Mouse (Mus musculus): ENCODE measurements around the gene Bcl9l. TPM values are rescaled to one million over a fixed set of nuclear protein-coding genes. Genes with fewer than 3 reads are reported as not detected.

Bcl9l gene
- polyA plus RNA-seq, 1 experiment from 2014 or later: 4.8 TPM

DNA sequence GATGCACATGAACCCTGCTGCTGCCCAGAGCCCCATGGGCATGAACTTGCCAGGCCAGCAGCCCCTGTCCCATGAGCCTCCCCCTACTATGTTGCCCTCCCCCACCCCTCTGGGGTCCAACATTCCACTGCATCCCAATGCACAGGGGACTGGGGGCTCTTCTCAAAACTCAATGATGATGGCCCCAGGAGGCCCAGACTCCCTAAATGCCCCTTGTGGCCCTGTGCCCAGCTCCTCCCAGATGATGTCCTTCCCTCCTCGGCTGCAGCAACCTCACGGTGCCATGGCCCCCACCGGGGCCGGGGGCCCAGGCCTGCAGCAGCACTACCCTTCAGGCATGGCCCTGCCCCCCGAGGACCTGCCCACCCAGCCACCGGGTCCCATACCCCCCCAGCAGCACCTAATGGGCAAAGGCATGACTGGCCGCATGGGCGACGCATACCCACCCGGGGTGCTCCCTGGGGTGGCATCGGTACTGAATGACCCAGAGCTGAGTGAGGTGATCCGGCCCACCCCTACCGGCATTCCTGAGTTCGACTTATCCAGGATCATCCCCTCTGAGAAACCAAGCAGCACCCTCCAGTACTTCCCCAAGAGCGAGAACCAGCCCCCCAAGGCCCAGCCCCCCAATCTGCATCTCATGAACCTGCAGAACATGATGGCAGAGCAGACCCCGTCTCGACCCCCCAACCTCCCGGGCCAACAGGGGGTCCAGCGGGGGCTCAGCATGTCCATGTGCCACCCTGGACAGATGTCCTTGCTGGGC, 26.3 kb downstream of the Bcl9l start:
- WGBS: 86% methylated on average over 19 of the region's 19 CpGs
- no peak overlapping the region for H3K9ac ChIP-seq (ENCODE audit: low read depth, low read length)

DNA sequence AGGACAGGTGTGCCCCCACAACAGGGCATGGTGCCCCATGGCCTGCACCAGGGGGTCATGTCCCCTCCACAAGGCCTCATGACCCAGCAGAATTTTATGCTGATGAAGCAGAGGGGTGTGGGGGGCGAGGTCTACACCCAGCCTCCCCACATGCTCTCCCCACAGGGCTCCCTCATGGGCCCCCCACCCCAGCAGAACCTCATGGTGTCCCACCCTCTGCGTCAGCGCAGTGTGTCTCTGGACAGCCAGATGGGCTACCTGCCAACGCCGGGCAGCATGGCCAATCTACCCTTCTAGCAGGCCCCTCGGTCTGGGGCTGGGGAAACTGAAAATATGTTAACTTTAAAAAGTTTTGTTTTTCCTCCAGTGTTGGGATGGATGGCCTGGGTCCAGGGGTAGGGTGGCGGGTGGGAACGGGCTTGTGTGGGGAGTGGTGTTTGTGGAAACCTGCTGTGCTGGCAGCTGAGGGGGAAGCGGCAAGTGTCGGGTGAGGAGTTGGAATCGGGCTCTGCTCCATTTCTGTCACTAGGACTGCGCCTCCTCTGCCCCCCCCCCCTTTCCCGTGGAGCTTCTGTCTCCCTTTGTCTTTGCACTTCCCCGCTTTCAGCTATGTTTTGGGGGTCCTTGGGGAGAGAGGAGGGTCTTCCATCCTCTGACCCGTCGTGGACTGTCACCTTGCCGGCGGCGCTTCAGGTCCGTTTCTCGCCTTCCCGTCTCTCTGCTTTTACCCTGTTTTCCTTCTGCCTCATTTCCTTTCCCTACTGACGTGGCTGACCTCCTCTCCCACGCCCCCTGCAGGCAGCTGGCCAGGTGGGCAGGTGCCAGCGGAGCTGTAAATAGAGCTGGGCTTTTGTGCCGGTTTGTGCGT, 27.1 kb downstream of the Bcl9l start:
- H3K36me3 ChIP-seq (ENCODE audit: control insufficient read depth, insufficient read depth): peaks cover 45% of the 10 kb centered on the region
- peak overlapping the region; percentile 69 for H3K4me2 ChIP-seq (replicated peaks; ENCODE audit: low read depth)
- peak; percentile 85 for TF ChIP-seq CTCF (IDR thresholded peaks at IDR 0.05; ENCODE audit: low read depth)
- no peaks in the 10 kb centered on the region for H3K9me3 ChIP-seq (ENCODE audit: control insufficient read depth)
- H3K4me1 ChIP-seq (replicated peaks; ENCODE audit: control insufficient read depth, insufficient read depth, low read length): 0 out of 2 replicates have a peak, but pooled peaks cover 10% of the 10 kb centered on the region
- WGBS: 14% methylated on average over 27 of the region's 27 CpGs
- H3K27ac ChIP-seq (ENCODE audit: low read depth, low read length): peak overlapping the region; percentile 46
- H3K4me3 ChIP-seq (ENCODE audit: low read depth, low read length): peak overlapping the region; percentile 33
- peak; percentile 53 for ATAC-seq
- H3K9ac ChIP-seq (ENCODE audit: low read depth, low read length): peak overlapping the region; percentile 45
- H3K27me3 ChIP-seq (replicated peaks; ENCODE audit: control insufficient read depth, insufficient read depth, low read length): no peaks in the 10 kb centered on the region

More for the DNA sequence above, 26.3 kb downstream of the Bcl9l start:
- H3K4me1 ChIP-seq (replicated peaks; ENCODE audit: control insufficient read depth, insufficient read depth, low read length): 0 out of 2 replicates have a peak, but pooled peaks cover 10% of the 10 kb centered on the region
- H3K36me3 ChIP-seq (ENCODE audit: control insufficient read depth, insufficient read depth): peaks cover 45% of the 10 kb centered on the region
- H3K4me2 ChIP-seq (replicated peaks; ENCODE audit: low read depth): peak overlapping the region; percentile 69
- H3K27ac ChIP-seq (ENCODE audit: low read depth, low read length): peak overlapping the region; percentile 46
- no peak overlapping the region; the same call in 1 of the 2 replicates for H3K4me3 ChIP-seq (ENCODE audit: low read depth, low read length)
- H3K27me3 ChIP-seq (replicated peaks; ENCODE audit: control insufficient read depth, insufficient read depth, low read length): no peaks in the 10 kb centered on the region
- no peak for ATAC-seq
- TF ChIP-seq CTCF (IDR thresholded peaks at IDR 0.05; ENCODE audit: low read depth): no peak
- H3K9me3 ChIP-seq (ENCODE audit: control insufficient read depth): no peaks in the 10 kb centered on the region

DNA sequence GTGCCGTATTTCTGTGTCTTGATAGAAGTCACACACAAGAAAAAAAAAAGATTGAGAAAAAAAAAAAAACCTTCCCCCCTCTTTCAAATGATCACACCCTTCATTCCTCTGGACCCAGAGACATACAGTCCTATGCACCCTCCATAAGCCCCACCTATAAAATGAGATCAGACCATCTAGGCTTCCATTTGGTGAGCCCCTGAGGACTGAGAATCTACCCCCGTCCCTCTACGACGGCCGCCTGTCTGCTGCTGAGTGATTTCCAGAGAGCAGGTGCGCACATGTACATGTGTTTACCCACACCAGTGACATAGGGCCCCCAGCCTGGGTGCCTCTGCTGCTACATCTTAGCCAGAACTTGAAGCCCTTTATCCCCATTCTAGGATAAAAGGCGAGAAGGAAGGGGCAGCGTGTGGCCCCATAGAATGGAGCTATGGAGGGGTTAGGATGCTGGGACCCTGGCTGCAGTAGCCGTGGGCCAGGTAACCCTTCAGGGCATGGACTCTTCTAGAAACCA, 27.8 kb downstream of the Bcl9l start:
- H3K27ac ChIP-seq (ENCODE audit: low read depth, low read length): peak overlapping the region; percentile 15; the same call in 1 of the 2 replicates
- no peak for ATAC-seq

DNA sequence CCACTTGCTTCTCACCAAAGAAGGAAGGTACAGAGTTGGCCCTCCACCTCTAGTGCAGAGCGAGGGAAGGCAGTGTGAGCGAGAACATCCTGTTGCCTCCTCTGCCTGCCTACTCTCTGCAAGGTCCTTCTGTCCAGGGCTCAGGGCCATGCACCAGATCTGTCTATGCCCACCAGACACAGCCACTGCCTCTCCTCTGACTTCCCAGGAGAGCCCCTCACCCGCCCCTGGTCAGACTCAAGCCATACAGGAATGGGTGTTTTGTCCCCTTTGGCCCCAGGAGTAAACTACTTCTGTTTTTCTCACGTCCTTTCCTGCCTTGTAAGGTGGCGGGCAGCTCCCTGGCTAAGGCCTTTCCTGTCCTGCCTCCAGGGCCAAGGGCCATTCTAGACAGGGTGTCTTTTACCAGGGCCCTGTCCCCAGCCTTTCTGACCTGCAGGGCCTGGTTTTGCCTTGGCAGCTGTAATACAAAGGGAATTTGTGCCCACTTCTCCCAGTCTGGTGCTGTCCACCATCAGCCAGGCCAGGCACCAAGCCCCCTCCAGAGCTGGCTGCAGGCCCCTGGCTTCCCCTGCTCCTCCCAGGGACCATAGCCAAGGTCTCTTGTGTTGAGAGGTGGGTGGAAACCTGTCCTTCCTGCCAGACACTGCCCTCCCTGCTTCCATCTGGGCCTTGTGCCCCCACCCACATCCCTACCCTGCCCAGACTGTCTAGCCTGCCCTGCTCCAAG, 28.4 kb downstream of the Bcl9l start:
- no peak overlapping the region for H3K4me3 ChIP-seq (ENCODE audit: low read depth, low read length)
- no peak overlapping the region for H3K4me2 ChIP-seq (replicated peaks; ENCODE audit: low read depth)
- 72% methylated on average over 5 of the region's 5 CpGs for WGBS
- H3K36me3 ChIP-seq (ENCODE audit: control insufficient read depth, insufficient read depth): peaks cover 32% of the 10 kb centered on the region
- H3K27ac ChIP-seq (ENCODE audit: low read depth, low read length): no peak overlapping the region; the same call in 1 of the 2 replicates
- no peak for ATAC-seq
- no peak overlapping the region for H3K9ac ChIP-seq (ENCODE audit: low read depth, low read length)
- 0 out of 2 replicates have a peak, but pooled peaks cover 12% of the 10 kb centered on the region for H3K4me1 ChIP-seq (replicated peaks; ENCODE audit: control insufficient read depth, insufficient read depth, low read length)
- H3K9me3 ChIP-seq (ENCODE audit: control insufficient read depth): no peaks in the 10 kb centered on the region
- no peaks in the 10 kb centered on the region for H3K27me3 ChIP-seq (replicated peaks; ENCODE audit: control insufficient read depth, insufficient read depth, low read length)
- no peak for TF ChIP-seq CTCF (IDR thresholded peaks at IDR 0.05; ENCODE audit: low read depth)

More for the DNA sequence above, 27.8 kb downstream of the Bcl9l start:
- Histone ChIP-seq H3K9me3 (ENCODE audit: control insufficient read depth) (no peaks in the 10 kb centered on the region), H3K4me2 (replicated peaks; ENCODE audit: low read depth) (peak overlapping the region; percentile 69), H3K36me3 (ENCODE audit: control insufficient read depth, insufficient read depth) (peaks cover 39% of the 10 kb centered on the region), H3K27me3 (replicated peaks; ENCODE audit: control insufficient read depth, insufficient read depth, low read length) (no peaks in the 10 kb centered on the region), H3K4me1 (replicated peaks; ENCODE audit: control insufficient read depth, insufficient read depth, low read length) (0 out of 2 replicates have a peak, but pooled peaks cover 12% of the 10 kb centered on the region), H3K4me3 (ENCODE audit: low read depth, low read length) (no peak overlapping the region), H3K9ac (ENCODE audit: low read depth, low read length) (no peak overlapping the region)
- no peak for TF ChIP-seq CTCF (IDR thresholded peaks at IDR 0.05; ENCODE audit: low read depth)
- 46% methylated on average over 9 of the region's 9 CpGs for WGBS

DNA sequence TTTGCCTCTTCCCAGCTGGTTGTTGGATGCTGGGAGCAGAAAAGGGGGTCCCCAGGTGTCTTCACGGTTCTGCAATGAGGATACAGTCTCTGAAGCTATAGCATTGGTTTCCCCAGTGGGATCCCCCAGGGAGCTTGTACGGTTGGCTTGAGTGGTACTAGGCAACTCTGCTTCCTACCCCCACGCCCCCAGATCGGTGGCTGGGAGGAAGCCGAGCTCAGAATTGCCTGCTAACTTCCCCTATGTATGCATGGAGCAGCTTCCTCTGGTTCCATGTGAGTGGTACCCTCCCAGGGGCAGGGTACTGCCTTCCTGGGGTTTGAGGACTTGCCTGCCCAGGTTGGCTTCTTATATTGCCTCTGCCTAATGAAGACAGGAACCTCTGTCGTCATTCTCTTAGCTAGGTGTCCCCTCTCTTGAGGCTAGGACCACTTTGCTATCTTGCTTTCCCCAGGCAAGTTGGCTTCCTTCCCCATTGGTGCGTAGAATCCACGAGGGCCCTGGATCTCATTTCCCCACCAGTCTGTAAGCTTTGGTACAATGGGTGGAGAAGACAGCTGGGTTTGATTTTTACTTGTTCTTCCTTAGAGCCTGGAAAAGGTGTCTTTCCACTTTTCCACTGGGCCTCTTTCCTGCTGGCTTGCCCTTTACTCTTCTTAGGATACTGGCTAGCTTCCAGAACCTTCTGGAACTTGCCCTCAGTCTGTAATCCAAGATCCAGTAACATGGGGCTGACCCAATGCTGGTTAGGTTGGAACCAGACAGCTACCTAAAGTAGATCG, 29.5 kb downstream of the Bcl9l start:
- no peak overlapping the region for H3K4me3 ChIP-seq (ENCODE audit: low read depth, low read length)
- peaks cover 22% of the 10 kb centered on the region; the same call in 1 of the 2 replicates for H3K36me3 ChIP-seq (ENCODE audit: control insufficient read depth, insufficient read depth)
- H3K27ac ChIP-seq (ENCODE audit: low read depth, low read length): 0 out of 2 replicates have a peak overlapping the region, but pooled peaks have one; percentile 2
- no peak overlapping the region for H3K4me2 ChIP-seq (replicated peaks; ENCODE audit: low read depth)
- no peak overlapping the region for H3K9ac ChIP-seq (ENCODE audit: low read depth, low read length)
- 0 out of 2 replicates have a peak, but pooled peaks cover 12% of the 10 kb centered on the region for H3K4me1 ChIP-seq (replicated peaks; ENCODE audit: control insufficient read depth, insufficient read depth, low read length)
- 69% methylated on average over 9 of the region's 9 CpGs for WGBS
- no peaks in the 10 kb centered on the region for H3K9me3 ChIP-seq (ENCODE audit: control insufficient read depth)
- TF ChIP-seq CTCF (IDR thresholded peaks at IDR 0.05; ENCODE audit: low read depth): no peak
- no peak for ATAC-seq
- H3K27me3 ChIP-seq (replicated peaks; ENCODE audit: control insufficient read depth, insufficient read depth, low read length): no peaks in the 10 kb centered on the region
